Mouse (Mus musculus): ENCODE results near the gene Txnip.

GRCm38 (mm10) chr3:96545565-96545964 lies 12.2 kb upstream of the Txnip start:
- no peak for TF ChIP-seq CTCF (IDR thresholded peaks at IDR 0.05; ENCODE audit: low read depth, low read length)
- no peak for TF ChIP-seq GATA1 (IDR thresholded peaks at IDR 0.05; ENCODE audit: borderline replicate concordance, low read length)
- no peak for TF ChIP-seq TAL1 (conservative IDR thresholded peaks at IDR 0.05; ENCODE audit: low read depth, low read length)
